Mouse (Mus musculus) forebrain, embryonic 15.5 days (tissue): Measurements from ENCODE around the gene Gm20604. TPM values are rescaled to one million over a fixed set of nuclear protein-coding genes. Genes with fewer than 3 reads are reported as not detected.
A peak's percentile ranks its signal among the peaks of the same experiment; 100 is the strongest.

ENCODE experiments used
- ATAC-seq: fragments of 200-750 bp; cut with Nextera tagmentation; replicated peaks from 2 replicates; pipeline ENCODE4 v1.8.0; 2017; ENCODE audit warnings: mild to moderate bottlenecking, moderate TSS enrichment, moderate library complexity
- H3K27ac ChIP-seq: fragments of 300-500 bp; sonication (generic); replicated peaks from 2 replicates; pipeline ENCODE4 v1.5.1; 2015; ENCODE audit warnings: mild to moderate bottlenecking, inconsistent platforms
- H3K27me3 ChIP-seq: fragments of 300-500 bp; sonication (generic); 2 replicates; pipeline ENCODE4 v1.6.1; 2015; ENCODE audit warnings: inconsistent platforms
- H3K36me3 ChIP-seq: fragments of 300-500 bp; sonication (generic); 2 replicates; pipeline ENCODE4 v1.6.1; 2015; ENCODE audit warnings: mild to moderate bottlenecking, inconsistent platforms
- H3K4me1 ChIP-seq: fragments of 300-500 bp; sonication (generic); 2 replicates; pipeline ENCODE4 v1.6.1; 2015; ENCODE audit warnings: inconsistent platforms
- H3K4me2 ChIP-seq: fragments of 300-500 bp; sonication (generic); replicated peaks from 2 replicates; pipeline ENCODE4 v1.6.1; 2015; ENCODE audit warnings: mild to moderate bottlenecking, inconsistent platforms
- H3K4me3 ChIP-seq: fragments of 300-500 bp; sonication (generic); 2 replicates; pipeline ENCODE4 v1.5.1; 2015; ENCODE audit warnings: mild to moderate bottlenecking, inconsistent platforms
- H3K9ac ChIP-seq: fragments of 300-500 bp; sonication (generic); replicated peaks from 2 replicates; pipeline ENCODE4 v1.6.1; 2015; ENCODE audit warnings: mild to moderate bottlenecking, inconsistent platforms
- H3K9me3 ChIP-seq: fragments of 300-500 bp; sonication (generic); 2 replicates; pipeline ENCODE4 v1.6.1; 2016; ENCODE audit warnings: inconsistent platforms
- WGBS: fragments of 180-500 bp; shearing (Covaris S2); methylation state at CpG from one replicate; pipeline ENCODE4 v1.1.7; 2015; ENCODE audit warnings: mixed read lengths; 5-methylcytosine and 5-hydroxymethylcytosine counted together
- polyA plus RNA-seq: library from polyadenylated mRNA; unstranded; fragments of >200 nt; fragmentation: Nextera tagmentation; extraction: Ambion mirVana; gene quantifications from 2 replicates; pipeline ENCODE4 v1.2.1, GENCODE M21; 2015

Gene Gm20604
- polyA plus RNA-seq, 1 experiment from 2014 or later: 37.8 TPM

DNA sequence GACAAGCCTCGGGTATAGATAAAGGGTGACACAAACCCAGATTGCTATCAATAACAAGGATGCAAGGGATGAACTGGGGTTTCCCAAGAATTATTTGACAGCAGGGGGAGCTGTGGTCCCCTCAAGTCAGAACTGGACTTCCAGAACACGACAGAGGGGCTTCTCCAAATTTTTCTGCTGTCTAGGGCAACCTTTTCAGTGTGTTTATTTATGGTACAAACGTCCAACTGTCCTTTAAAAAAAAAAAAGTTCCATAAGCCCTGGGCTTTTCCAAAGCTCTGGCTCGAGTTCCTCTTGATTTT is 55.4 kb downstream of the Gm20604 start:
- Histone ChIP-seq H3K4me1 (peaks cover 64% of the 10 kb centered on the region), H3K4me3 (peak overlapping the region; percentile 88), H3K27me3 (no peaks in the 10 kb centered on the region), H3K9ac (peak overlapping the region; percentile 76), H3K36me3 (no peaks in the 10 kb centered on the region), H3K4me2 (peak overlapping the region; percentile 71), H3K27ac (peak overlapping the region; percentile 57), H3K9me3 (no peaks in the 10 kb centered on the region)
- no peak for ATAC-seq
- 3% methylated on average over 4 of the region's 4 CpGs for WGBS

- Histone ChIP-seq H3K27me3 (no peaks in the 10 kb centered on the region), H3K4me2 (peak overlapping the region; percentile 71), H3K27ac (peak overlapping the region; percentile 57), H3K4me3 (peak overlapping the region; percentile 88), H3K9me3 (no peaks in the 10 kb centered on the region), H3K9ac (peak overlapping the region; percentile 76), H3K36me3 (no peaks in the 10 kb centered on the region), H3K4me1 (peaks cover 69% of the 10 kb centered on the region)
- no peak for ATAC-seq
- 4% methylated on average over 15 of the region's 15 CpGs for WGBS
Measured at GRCm38 (mm10) chr12:102702356-102703110, 55.9 kb downstream of the Gm20604 start.

- ATAC-seq: no peak
- Histone ChIP-seq H3K4me1 (peaks cover 77% of the 10 kb centered on the region), H3K4me3 (peak overlapping the region; percentile 88; the same call in 1 of the 2 replicates), H3K36me3 (no peaks in the 10 kb centered on the region), H3K27me3 (no peaks in the 10 kb centered on the region), H3K9ac (no peak overlapping the region), H3K4me2 (peak overlapping the region; percentile 71), H3K9me3 (no peaks in the 10 kb centered on the region), H3K27ac (peak overlapping the region; percentile 57; the same call in 1 of the 2 replicates)
- 96% methylated on average over 5 of the region's 5 CpGs for WGBS
Measured at GRCm38 (mm10) chr12:102701691-102702207, 56.7 kb downstream of the Gm20604 start.

DNA sequence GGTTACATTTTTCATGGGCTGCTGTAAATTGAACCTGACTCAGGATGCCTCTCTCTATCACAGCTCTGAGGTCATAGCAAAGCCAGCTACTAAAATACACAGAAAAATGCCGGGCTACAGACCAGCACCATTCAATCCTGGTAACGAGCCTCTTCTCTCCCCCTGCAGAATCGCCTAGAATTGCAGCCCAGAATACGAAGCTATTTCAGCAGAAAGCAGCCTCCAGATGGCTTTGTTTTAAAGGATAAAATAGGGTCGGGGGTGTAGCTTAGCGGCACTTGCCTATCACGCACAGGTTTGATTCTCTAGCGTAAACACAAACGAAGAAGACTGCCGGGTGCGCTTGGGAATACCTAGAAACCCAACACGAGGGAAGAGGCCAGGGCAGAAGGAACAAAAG is 58.0 kb downstream of the Gm20604 start:
- H3K27me3 ChIP-seq: no peaks in the 10 kb centered on the region
- no peaks in the 10 kb centered on the region for H3K9me3 ChIP-seq
- 39% methylated on average over 12 of the region's 12 CpGs for WGBS
- 0 out of 2 replicates have a peak overlapping the region, but pooled peaks have one; percentile 5 for H3K4me2 ChIP-seq
- no peak for ATAC-seq
- peaks cover 84% of the 10 kb centered on the region for H3K4me1 ChIP-seq
- H3K9ac ChIP-seq: peak overlapping the region; percentile 22; the same call in 1 of the 2 replicates
- H3K4me3 ChIP-seq: no peak overlapping the region
- H3K27ac ChIP-seq: peak overlapping the region; percentile 79
- H3K36me3 ChIP-seq: no peaks in the 10 kb centered on the region

DNA sequence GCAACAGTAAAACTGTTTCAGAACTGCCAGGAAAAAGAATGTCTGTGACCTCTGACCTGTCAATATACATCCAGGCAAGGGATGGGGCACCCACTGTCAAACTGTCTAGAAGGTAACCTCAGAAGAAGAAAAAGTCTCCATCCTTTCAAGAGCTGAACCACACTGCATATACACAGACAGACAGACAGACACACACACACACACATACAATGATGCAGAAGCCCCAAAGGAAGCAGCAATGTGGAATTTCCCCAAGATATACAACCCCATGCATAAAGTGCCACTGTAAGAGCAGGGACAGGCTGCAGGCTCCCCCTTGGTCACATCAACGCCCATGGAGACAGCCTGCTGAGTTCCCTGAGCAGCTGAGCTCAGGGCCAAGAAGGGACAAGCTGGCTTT is 59.3 kb downstream of the Gm20604 start:
- no peak overlapping the region for H3K4me2 ChIP-seq
- 0 out of 2 replicates have a peak overlapping the region, but pooled peaks have one; percentile 7 for H3K27ac ChIP-seq
- 13% methylated on average over 1 of the region's 1 CpGs for WGBS
- peaks cover 81% of the 10 kb centered on the region for H3K4me1 ChIP-seq
- no peaks in the 10 kb centered on the region for H3K9me3 ChIP-seq
- no peak overlapping the region for H3K9ac ChIP-seq
- H3K36me3 ChIP-seq: no peaks in the 10 kb centered on the region
- H3K4me3 ChIP-seq: no peak overlapping the region
- no peak for ATAC-seq
- no peaks in the 10 kb centered on the region for H3K27me3 ChIP-seq

- Histone ChIP-seq H3K4me3 (no peak overlapping the region), H3K36me3 (no peaks in the 10 kb centered on the region), H3K9ac (0 out of 2 replicates have a peak overlapping the region, but pooled peaks have one; percentile 4), H3K27me3 (no peaks in the 10 kb centered on the region), H3K9me3 (no peaks in the 10 kb centered on the region), H3K27ac (peak overlapping the region; percentile 72), H3K4me2 (no peak overlapping the region), H3K4me1 (peaks cover 71% of the 10 kb centered on the region)
- ATAC-seq: peak; percentile 15; the same call in 1 of the 2 replicates
- WGBS: 7% methylated on average over 1 of the region's 1 CpGs
Measured at GRCm38 (mm10) chr12:102698089-102698684, 60.3 kb downstream of the Gm20604 start.

DNA sequence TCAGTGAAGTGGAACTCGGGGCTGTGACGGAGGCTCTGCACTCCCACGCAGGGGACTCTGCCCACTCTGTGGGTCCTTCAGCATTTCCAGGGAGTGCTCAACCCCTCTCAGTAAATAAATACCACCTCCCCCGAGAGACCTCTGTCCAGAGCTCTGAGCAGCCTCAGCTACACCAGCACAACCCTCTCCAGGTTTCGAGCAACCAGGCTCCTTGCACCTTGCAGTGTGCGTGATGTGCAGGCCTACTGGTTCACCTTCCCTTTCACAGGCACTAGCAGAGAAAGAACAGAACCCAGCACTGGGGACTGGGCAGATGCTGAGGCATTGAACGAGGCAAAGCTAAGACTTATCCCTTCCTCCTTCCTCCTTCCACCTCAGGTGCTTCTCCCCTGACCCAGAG is 61.1 kb downstream of the Gm20604 start:
- 85% methylated on average over 7 of the region's 7 CpGs for WGBS
- no peak overlapping the region; the same call in 1 of the 2 replicates for H3K9ac ChIP-seq
- H3K4me3 ChIP-seq: no peak overlapping the region

DNA sequence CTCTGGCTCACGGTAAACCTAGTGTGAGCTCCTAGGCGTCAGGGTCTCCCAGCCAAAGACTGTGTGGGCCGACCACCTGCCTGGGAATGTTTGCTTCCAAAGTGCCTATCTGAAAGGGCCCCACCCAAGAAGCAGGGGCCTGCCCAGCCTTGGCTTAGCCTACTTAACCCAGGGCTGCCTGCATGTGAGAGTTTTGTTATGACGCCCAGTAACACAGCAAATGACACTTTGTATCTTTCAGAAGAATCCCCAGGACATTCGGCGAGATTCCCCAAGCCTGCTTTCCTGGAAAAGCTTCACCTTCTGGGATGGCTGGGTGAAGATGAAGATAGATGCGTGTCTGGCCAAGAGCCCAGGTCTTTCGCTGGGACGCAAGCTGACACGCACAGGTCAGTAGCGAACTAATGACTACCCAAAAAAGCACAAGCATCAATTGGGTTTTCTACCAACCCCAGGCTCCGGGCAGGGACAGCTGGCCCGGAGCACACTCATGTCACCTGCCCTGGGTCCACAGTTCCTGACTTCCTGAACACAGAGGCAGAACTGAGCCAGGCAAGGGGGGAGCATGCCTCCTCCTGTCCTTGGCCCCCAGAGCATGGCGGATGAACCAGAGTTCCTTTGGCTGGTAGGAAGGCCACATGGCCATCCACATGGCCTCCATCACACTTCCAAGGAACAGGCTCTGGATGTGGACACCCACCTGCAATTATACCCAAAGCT is 61.7 kb downstream of the Gm20604 start:
- no peak overlapping the region for H3K4me3 ChIP-seq
- no peaks in the 10 kb centered on the region for H3K36me3 ChIP-seq
- H3K4me2 ChIP-seq: no peak overlapping the region
- no peaks in the 10 kb centered on the region for H3K9me3 ChIP-seq
- ATAC-seq: no peak
- no peak overlapping the region; the same call in 1 of the 2 replicates for H3K9ac ChIP-seq
- peak overlapping the region; percentile 72; the same call in 1 of the 2 replicates for H3K27ac ChIP-seq
- peaks cover 64% of the 10 kb centered on the region for H3K4me1 ChIP-seq
- H3K27me3 ChIP-seq: no peaks in the 10 kb centered on the region
- WGBS: 82% methylated on average over 14 of the region's 14 CpGs

More for the DNA sequence above, 61.1 kb downstream of the Gm20604 start:
- H3K36me3 ChIP-seq: no peaks in the 10 kb centered on the region
- ATAC-seq: no peak
- H3K27me3 ChIP-seq: no peaks in the 10 kb centered on the region
- H3K27ac ChIP-seq: peak overlapping the region; percentile 72; the same call in 1 of the 2 replicates
- H3K4me2 ChIP-seq: no peak overlapping the region
- H3K9me3 ChIP-seq: no peaks in the 10 kb centered on the region
- H3K4me1 ChIP-seq: peaks cover 64% of the 10 kb centered on the region

GRCm38 (mm10) chr12:102695369-102696239 is 62.9 kb downstream of the Gm20604 start:
- H3K9ac ChIP-seq: no peak overlapping the region
- WGBS: 61% methylated on average over 18 of the region's 18 CpGs
- peaks cover 59% of the 10 kb centered on the region for H3K4me1 ChIP-seq
- no peak overlapping the region for H3K4me2 ChIP-seq
- H3K9me3 ChIP-seq: no peaks in the 10 kb centered on the region
- H3K4me3 ChIP-seq: no peak overlapping the region
- no peaks in the 10 kb centered on the region for H3K36me3 ChIP-seq
- peak overlapping the region; percentile 26; the same call in 1 of the 2 replicates for H3K27ac ChIP-seq
- no peak for ATAC-seq
- H3K27me3 ChIP-seq: no peaks in the 10 kb centered on the region

- H3K27me3 ChIP-seq: no peaks in the 10 kb centered on the region
Measured at GRCm38 (mm10) chr12:102691761-102692160, 66.7 kb downstream of the Gm20604 start.

More at GRCm38 (mm10) chr12:102691761-102692160, 66.7 kb downstream of the Gm20604 start:
- H3K27ac ChIP-seq: no peak overlapping the region
- no peaks in the 10 kb centered on the region for H3K9me3 ChIP-seq
- peaks cover 22% of the 10 kb centered on the region for H3K4me1 ChIP-seq
- no peak overlapping the region for H3K4me3 ChIP-seq
- no peaks in the 10 kb centered on the region for H3K36me3 ChIP-seq
- no peak for ATAC-seq
- no peak overlapping the region for H3K9ac ChIP-seq
- no peak overlapping the region for H3K4me2 ChIP-seq
- 71% methylated on average over 7 of the region's 7 CpGs for WGBS
